Mouse (Mus musculus): Measurements from ENCODE around the gene Slc8a1. TPM values are rescaled to one million over a fixed set of nuclear protein-coding genes. Genes with fewer than 3 reads are reported as not detected.

Slc8a1 gene
- total RNA-seq, 2 experiments from 2014 or later: 14.8 to 17.3 TPM

DNA sequence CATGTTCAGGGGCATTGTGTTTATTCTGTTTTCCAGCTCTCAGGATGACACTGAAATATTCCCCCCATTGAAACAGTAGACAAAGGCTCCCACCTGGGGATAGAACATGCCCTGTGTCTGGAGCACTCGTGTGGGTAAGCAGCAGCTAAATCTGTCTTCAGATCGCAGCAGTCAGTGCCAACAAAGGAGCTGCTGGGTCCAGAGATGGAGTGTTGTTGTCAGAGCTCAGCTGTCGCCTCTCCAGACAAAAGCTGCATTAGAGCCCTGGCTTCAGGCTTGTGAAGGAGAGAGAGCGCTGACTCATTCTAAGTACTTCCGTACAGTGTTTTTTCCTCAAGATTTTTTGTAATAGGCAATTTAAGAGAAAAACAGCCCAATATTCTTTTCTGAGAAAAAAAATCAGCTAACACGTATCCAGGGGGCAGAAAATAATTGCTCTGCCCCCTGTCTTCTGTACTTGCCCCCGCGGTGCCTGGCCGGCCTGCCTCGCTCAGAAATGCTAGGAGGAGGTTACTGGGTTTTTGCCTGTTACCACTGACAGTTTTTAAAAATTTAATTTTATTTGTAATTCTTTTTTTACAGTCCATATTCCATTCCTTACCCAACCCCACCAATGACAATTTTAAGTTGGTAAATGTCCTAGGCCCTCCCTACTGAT, 318.2 kb downstream of the Slc8a1 start:
- no peak for DNase-seq

DNA sequence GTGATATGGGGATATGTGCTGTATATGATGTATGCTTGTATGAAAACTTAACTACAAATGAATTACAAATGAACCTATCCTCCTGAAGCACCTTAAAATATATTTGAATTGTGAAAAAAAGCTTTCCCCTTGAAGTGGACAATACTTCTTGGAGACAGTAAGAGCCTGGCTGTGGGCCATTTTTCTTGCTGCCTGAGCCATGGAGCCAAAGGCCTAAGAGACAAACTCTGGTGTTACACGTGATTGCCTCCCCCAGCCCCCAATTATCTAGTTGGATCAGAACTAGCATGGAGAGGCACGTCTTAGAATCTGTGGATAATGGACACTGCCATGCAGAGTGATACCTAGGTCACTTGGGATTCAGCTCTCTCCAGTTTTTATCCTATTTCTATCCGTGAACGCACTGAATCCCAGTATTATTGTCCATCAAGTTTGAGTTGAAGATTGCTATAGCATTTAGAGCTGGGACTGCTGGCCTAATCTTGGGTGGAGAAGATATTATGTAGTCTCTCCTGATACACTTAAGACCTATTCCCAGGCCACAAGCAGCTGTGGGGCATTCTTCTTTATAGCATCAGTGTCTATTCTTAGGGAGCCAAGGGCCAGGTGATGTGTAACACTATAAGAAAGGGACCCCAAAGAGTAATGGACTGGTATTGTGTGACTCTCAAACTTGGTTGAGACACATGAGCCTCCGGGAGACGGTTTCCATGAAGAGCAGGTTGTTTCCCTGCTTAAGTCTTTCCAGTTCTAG, 321.6 kb downstream of the Slc8a1 start:
- DNase-seq: no peak

DNA sequence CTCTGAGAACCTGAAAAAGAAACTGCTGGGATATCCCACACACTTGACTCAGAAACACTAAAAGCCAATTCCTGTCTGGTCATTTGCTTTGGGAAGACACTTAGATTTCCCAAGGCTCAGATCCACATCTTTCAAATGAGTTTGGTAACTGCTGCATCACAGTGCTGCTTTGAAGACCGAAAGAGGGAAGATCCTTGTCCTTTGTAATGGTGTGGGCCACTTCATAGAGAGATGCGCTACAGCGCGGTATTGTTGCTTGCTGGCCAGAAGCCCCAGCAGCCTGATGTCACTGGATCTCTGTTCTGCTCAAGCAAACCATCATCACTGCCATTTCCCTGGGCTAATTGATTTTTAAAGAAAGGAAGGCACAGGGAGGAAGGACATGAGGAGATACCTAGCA, 325.4 kb downstream of the Slc8a1 start:
- DNase-seq: no peak

DNA sequence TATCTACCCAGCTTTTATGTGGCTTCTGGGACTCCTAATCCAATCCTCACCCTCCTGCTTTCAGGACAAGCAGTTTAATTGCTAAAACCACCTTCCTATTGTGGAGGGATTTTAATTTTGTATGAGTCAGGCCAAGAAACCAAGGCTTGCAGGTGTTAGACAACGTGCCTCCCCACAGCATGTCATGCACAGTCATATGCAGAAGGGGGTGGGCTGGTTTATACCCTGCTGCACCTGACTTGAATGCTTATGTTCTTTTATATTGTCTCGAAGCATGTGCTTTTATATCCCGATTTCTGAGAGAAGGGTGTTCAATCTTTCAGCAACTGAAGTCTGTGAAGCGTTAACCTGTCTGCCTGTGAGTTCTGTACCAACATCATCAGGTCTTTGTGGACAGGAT, 334.0 kb downstream of the Slc8a1 start:
- no peak for DNase-seq

DNA sequence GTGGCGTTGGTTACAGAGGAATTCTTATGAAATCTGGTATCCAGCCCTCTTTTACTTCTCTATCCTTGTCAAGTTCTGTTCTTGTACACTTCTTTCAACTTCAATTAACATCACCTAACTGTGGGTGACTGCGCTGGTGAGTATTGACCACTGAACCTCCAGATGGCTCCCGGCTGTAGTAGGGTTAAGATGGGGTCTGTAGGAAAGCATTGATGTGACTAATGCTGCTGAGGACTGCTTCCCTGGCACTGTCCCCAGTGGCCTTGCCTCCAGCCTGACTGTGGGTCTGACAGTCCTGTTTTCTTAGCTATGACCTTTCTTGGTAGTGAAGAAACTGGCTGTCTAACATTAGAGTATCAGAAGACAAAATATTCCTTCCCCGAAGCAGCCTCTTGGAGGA, 335.1 kb downstream of the Slc8a1 start:
- no peak for DNase-seq

DNA sequence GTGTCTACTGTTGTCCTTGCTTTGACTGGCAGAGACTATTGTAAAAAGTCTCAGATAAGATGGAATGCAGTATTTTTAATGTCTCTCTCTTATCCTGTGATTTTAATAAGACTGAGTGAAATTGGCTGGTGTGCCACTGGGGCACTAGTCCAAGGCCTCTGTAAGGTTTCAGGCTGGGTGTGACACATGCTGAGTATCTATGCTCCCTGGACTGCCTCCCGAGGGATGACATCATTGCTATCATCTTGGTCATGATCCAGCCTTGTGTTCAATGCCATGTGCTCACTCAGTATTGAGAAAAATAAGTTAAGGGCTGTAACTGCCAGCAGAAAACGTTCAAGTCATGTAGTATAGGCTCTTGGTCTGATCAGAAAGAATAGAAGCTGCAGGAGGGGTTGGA, 335.5 kb downstream of the Slc8a1 start:
- DNase-seq: peak; percentile 62

DNA sequence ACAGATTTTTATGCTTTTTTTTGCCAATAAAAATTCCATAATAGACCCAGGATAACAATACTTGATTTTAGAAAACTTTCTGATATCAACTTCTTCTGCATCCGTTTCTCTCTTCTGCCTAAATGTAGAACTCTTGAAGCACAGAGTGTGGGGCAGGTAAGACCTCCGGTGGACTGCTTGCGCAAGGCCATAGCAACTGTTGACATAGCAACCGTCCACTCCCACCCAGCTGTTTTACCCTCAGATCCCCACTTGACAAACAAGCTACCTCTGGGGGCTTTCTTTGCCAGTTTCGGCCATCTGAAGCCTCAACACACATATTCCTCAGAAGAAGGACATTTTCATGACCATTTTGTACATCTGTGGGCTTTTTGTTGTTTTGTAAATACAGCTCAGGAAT, 337.8 kb downstream of the Slc8a1 start:
- DNase-seq: no peak

DNA sequence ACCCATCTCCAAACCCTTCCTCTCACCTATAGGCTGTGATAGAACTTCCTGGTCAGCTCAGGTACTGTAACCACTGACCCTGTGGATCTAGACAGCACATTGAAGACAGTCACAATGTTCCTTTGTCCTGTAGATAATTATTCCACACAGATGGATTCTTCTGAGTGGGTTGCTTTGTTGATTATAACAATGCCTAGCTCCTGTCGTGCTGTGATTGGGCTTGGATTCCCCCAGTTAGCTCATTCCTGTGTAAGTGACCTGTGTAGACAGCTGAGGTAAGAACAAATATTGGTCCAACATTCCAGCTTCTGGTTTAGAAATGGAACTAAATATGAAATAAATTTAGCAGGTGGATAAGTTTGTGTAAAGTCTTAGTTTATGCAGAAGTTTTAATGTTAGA, 340.7 kb downstream of the Slc8a1 start:
- DNase-seq: no peak

DNA sequence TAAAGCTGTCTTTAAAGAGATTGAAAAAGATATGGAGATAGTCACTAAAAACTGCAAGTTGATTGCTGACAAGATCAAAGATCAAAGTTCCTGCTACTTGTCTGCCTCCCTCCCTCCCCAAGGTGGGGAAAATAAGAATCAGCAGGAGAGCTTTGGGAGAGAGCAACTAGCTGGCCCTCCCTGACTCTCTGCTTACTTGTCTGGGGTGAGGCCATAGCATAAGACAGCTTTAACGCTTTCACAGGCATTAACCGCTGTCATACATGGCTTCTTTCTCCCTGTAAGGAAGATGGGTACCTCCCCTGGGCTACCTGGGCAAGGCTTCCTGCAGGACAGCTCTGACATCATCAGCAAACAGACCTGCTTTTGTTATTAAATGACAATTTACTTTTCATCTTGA, 344.1 kb downstream of the Slc8a1 start:
- DNase-seq: no peak

DNA sequence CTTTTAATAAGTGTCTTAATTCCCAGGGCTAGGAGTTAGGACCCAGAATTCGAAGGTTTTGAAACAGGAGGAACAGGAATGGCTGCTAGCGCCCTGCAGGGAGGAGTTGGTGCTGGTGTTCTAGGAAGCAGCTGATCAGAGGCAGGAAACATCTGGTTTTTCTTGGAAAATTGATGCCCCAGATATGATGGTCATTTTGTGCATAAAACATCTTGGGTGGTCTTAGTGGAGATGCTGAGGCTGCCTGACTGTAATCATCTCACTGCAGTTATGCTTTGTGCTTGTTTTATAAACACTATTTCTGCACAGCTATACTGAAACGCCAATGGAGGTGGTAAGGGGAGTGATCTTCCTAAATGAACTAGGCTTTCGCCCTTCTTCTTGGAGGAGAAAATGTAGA, 345.1 kb downstream of the Slc8a1 start:
- DNase-seq: no peak

DNA sequence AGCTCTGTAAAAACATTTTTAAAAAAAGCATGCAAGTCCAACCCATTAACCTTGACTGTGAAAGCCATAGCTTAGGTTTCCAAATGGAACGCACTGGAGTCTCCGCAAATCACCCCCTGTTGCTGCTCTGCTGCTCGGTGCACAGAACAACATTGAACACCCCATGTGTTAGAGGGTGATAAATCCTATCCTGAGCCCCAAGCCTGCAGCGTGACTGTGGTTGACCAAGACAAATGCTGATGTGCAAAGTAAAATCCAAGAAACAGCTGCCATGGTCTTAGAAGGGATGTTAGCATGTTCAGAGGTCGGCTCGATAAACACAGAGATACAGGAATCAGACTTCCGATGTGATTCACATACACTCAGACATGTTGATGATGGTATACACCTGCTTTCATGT, 346.7 kb downstream of the Slc8a1 start:
- no peak for DNase-seq

DNA sequence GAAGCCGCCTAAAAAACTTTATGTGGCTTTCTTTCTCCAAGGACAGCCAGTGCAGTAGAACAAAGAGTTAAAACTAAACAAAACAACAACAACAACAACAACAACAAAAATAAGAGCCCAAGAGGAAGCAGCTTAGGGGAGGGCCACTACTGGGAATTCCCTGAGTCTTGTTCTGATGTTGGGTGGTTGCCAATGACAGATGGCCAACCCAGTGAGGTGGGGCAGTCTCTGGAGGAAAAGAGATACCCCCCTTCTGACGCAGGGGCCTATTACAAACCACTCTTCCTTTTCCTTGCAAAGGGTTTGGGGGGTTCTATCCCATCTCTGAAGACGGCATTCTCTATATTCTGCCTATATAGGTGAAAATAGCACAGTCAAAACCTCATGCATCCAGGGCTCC, 347.4 kb downstream of the Slc8a1 start:
- no peak for DNase-seq

DNA sequence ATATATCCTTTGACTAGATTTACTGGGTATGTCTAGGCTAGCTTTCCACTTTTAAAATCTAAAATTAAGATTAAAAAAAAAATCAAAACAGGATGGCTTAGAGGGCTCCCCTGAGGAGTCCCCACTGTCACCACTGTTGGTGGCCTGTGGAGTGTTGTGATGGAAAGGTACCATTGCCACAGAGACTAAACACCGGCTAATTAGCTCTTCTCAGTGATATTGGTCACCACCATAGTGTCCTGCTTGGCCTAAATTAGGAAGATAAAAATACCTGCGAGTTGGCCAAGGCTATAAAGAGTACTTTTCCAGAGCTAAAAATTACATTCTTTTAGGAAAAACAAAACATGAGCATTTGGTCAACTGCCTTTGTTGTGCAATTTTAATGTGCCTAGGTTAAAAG, 352.1 kb downstream of the Slc8a1 start:
- DNase-seq: no peak

DNA sequence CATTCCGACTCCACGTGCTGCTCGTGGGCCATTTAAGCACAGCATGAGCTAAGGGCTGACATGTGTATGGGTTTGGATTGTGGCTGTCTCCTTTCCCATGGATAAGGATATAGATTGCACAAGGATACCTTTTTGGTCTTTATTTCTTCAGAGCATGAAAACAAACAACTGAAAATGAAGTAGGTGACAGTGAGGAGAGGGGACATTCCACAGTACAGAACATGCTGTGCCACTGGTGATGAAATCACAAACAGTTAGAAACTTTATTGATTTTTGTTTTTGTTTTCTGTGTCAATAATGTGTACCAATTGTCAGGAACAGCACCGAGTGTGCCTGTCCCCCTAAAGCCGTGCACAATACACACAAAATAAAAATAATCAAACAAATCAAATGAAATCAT, 352.7 kb downstream of the Slc8a1 start:
- DNase-seq: no peak

DNA sequence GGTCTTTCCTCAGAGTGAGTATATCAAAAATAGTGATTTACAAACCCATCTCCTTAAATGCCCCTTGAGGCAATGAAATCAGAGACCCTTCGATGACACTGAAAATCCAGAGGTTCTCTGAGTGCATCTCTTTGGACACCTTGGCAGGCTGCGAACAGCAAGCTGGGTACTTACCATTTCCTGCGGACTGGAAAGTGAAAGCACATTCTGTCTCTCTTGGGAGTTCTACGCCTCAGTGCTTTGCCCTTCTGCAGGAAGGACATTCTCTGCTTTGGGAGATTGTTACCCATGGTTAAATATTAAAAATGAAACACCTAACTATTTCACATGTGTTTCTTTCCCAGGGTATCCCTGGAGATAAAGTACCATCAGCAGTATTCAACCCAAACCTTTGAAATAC, 354.7 kb downstream of the Slc8a1 start:
- no peak for DNase-seq

DNA sequence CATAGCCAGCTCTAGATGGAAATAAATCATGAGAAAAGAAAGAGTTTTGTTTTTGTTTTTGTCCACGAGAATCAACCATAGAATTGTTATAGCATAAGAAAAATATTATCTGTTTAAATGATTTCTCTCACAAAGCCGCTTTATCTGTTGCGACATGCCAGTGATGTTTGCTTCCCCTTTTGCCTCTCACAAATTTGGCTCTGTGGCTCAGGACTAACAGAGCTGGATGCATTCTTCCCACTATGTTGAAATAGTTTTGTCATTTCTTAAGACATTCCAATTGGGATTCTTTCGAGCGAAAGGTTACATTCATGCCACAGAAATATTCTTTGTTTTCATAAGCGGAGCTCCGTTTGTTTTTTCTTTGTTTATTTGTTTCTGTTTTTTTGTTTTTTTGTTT, 359.7 kb downstream of the Slc8a1 start:
- no peak for DNase-seq

DNA sequence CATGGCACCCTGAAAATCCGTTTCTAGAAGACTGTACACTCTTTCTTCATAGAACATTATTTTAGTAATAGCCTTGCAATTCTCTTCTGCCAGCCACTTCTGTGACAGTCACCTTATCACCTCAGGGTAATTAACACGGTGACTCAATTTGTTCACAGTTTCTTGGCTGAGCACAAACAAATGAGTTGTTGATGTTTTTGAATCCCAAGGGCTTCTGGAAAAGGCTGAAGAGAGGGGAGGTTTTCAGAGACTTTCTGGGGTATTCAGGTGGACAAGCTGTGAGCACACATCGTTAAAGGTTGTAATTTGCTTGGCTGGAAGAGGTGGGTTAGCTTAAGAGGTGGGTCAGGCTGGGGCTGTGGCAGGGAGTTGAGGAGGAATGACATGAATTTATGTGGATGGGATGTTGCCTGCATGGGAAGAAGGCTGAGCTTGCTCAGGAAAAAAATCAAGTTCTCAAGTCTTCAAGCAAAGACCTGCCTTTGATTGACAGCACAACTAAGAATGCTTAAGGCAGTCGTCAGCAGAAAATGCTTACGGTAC, 360.3 kb downstream of the Slc8a1 start:
- DNase-seq: no peak

DNA sequence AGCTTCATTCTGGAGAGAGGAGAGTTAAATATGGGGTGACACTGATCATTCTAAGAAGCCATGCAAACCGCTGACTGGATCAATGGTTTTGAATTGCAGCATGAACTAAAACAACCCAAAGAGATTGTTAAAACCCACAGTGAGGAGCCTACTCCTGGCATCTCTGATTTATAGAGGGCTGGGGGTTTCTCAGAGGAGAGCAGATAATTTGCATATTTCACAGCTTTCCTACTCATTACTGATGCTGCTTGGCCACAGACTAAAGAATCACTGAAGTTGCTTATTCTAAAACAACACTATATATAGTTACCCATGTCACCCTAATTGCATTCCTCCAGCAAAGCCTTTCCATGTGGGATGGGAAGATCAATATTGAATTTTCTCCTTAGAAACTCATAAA, 361.0 kb downstream of the Slc8a1 start:
- no peak for DNase-seq

DNA sequence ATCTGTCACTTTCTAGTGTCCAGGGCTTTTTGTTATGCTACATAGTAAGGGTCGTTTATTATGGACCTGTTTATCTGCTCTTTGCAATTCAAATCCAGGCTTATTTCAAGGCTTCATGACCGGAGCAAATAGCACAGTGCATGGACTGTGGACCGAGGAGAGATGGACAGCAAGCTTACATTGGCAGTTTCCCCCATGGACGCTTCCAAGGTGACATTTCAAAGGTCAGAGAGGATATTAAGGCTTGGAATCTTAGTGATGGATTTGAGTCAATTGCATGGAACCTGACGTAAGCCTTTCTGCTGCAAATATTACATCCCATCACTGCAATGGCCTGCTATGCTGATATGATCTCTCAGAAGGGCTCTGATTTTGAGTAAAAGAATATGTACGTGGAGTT, 362.3 kb downstream of the Slc8a1 start:
- no peak for DNase-seq

DNA sequence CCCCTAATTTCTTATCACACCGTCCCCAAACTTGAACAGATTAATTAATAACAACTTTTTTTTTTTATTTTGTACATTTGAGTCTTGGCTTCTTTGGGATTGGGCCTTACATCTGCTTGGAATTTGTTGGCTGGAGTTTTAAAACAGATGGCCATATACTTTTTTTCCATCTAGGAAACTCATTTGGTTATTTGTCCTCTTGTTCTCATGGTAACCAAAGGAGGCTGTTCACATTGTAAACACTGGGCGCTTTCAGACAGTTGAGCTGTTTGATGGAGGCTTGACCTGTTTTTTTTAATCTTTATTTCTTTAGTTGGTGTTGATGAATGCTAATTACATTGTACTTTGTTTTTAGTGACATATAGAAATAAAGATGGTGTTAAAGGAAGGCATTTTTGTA, 369.1 kb downstream of the Slc8a1 start:
- DNase-seq: no peak

DNA sequence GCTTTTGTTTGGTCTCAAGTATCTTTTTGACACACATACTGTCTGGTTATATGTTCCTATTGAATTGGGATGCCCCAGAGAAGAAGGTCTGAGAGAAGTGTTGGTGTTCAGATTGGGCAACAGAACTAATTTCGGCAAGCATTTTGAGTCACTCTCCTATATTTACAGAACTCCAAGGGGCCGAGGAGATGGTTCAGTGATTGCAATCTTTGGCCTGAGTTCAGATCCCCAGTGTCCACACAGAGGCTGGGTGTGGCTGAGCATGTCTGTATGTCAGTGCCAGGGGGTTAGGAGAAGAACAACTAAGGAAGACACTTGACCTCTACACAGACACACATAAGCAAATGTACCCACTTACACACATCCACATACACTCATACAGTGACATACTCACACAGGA, 369.7 kb downstream of the Slc8a1 start:
- DNase-seq: no peak

DNA sequence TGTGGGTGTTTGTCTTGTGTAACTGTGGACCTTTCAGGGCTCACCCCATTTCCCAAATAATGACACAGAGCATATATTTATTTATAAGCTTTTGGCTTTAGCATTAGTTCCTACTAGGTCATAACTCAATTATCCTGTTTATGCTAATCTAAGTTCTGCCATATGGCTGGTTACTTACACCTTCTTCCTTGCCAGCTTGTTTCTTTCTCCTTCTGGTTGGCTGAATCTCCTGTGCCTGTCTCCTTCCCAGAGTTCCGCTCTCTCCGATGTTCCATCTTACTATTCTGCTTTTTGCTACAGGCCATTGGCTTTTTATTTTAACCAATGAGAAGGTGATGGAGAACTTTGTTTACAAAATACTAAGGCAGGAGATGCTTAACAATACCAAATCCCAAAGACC, 374.8 kb downstream of the Slc8a1 start:
- no peak for DNase-seq

DNA sequence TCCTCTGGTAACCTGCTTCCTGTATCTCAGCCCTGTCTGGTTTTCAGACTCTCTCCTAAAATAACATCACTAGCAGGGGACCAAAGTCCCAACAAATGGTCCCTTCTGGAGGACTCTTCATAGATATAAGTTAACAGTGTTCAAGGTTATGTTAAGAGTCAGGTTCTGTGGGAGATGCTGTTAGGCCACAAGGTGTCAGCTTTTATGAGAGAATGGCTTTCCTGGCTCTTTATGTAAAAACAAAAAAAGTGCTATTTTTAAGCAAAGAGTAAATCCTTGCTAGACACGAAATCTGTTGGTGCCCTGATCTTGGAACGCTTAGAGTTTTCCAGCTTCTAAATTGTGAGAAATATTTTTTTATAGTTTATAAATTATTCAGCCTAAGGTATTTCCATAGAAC, 377.6 kb downstream of the Slc8a1 start:
- DNase-seq: no peak

DNA sequence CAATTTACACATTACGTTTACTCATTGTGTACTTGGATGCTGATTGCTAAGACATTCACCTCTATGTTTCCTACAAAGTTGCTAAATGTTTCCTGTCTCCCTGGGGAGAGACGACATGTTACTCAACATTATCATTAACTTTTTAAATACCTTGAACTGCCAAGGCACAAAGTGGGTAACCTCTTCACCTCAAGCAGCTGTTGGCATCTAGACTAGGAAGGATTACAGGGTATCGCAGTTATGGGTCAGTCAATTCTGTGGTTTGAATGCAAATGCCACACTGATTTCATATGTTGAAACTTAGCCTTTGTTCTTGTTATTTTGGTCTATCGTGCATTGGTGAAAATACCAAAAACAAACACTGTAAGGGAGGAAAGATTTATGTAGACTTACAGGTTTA, 378.1 kb downstream of the Slc8a1 start:
- no peak for DNase-seq

All from gastrocnemius, postnatal 25 days (tissue).